Mouse (Mus musculus) liver, postnatal 0 days (tissue): Measurements from ENCODE around the gene 1700008O03Rik.

ENCODE experiments used
- CTCF ChIP-seq: sonication (generic); IDR thresholded peaks from 2 replicates; pipeline ENCODE4 v1.5.1; 2016; ENCODE audit warnings: antibody characterized with exemption, low read depth
- EP300 ChIP-seq: IDR thresholded peaks from 2 replicates; pipeline ENCODE4 v1.6.1; 2016; ENCODE audit warnings: antibody characterized with exemption, low read depth, mild to moderate bottlenecking

- TF ChIP-seq CTCF (no peak), EP300 (no peak)
Observed at GRCm38 (mm10) chr7:44428171-44428950, 42.7 kb upstream of the 1700008O03Rik start.
